Mouse (Mus musculus): ENCODE data around the gene Fam83d. TPM values are rescaled to one million over a fixed set of nuclear protein-coding genes. Genes with fewer than 3 reads are reported as not detected.

Fam83d gene
- polyA plus RNA-seq, 1 experiment from 2014 or later, result 4.0 TPM

GRCm38 (mm10) chr2:158816239-158816638, 48.3 kb downstream of the Fam83d start:
- no peaks in the 10 kb centered on the region for H3K9me3 ChIP-seq (ENCODE audit: control insufficient read depth, low read length)

GRCm38 (mm10) chr2:158817708-158818107, 49.8 kb downstream of the Fam83d start:
- no peak overlapping the region for H3K4me3 ChIP-seq (ENCODE audit: low read depth, low read length)
- H3K9me3 ChIP-seq (ENCODE audit: control insufficient read depth, low read length), result no peaks in the 10 kb centered on the region
- no peak for ATAC-seq (ENCODE audit: low read depth)
- no peaks in the 10 kb centered on the region for H3K27me3 ChIP-seq (ENCODE audit: control insufficient read depth, insufficient read depth, low read length)
- no peak overlapping the region for H3K27ac ChIP-seq (ENCODE audit: low read depth, low read length)
- no peaks in the 10 kb centered on the region for H3K4me1 ChIP-seq (ENCODE audit: control insufficient read depth, insufficient read depth, low read length)
- 85% methylated on average over 8 of the region's 8 CpGs for WGBS
- no peak overlapping the region for H3K4me2 ChIP-seq (ENCODE audit: low read depth, low read length)
- H3K9ac ChIP-seq (replicated peaks; ENCODE audit: low read depth, low read length), result no peak overlapping the region
- H3K36me3 ChIP-seq (ENCODE audit: control insufficient read depth, insufficient read depth, low read length), result no peaks in the 10 kb centered on the region

More at GRCm38 (mm10) chr2:158816239-158816638, 48.3 kb downstream of the Fam83d start:
- Histone ChIP-seq H3K27me3 (ENCODE audit: control insufficient read depth, insufficient read depth, low read length) (no peaks in the 10 kb centered on the region), H3K4me2 (ENCODE audit: low read depth, low read length) (no peak overlapping the region), H3K4me3 (ENCODE audit: low read depth, low read length) (no peak overlapping the region), H3K27ac (ENCODE audit: low read depth, low read length) (no peak overlapping the region), H3K9ac (replicated peaks; ENCODE audit: low read depth, low read length) (no peak overlapping the region), H3K4me1 (ENCODE audit: control insufficient read depth, insufficient read depth, low read length) (no peaks in the 10 kb centered on the region), H3K36me3 (ENCODE audit: control insufficient read depth, insufficient read depth, low read length) (no peaks in the 10 kb centered on the region)
- ATAC-seq (ENCODE audit: low read depth), result no peak
- WGBS, result 93% methylated on average over 4 of the region's 4 CpGs

GRCm38 (mm10) chr2:158828124-158828523, 60.2 kb downstream of the Fam83d start:
- no peak for ATAC-seq (ENCODE audit: low read depth)
- WGBS, result 95% methylated on average over 2 of the region's 2 CpGs

GRCm38 (mm10) chr2:158829746-158830145, 61.9 kb downstream of the Fam83d start:
- ATAC-seq (ENCODE audit: low read depth), result no peak
- no peaks in the 10 kb centered on the region for H3K27me3 ChIP-seq (ENCODE audit: control insufficient read depth, insufficient read depth, low read length)
- no peak overlapping the region for H3K27ac ChIP-seq (ENCODE audit: low read depth, low read length)
- no peak overlapping the region for H3K9ac ChIP-seq (replicated peaks; ENCODE audit: low read depth, low read length)
- H3K9me3 ChIP-seq (ENCODE audit: control insufficient read depth, low read length), result no peaks in the 10 kb centered on the region
- H3K36me3 ChIP-seq (ENCODE audit: control insufficient read depth, insufficient read depth, low read length), result peaks cover 8% of the 10 kb centered on the region
- no peak overlapping the region for H3K4me2 ChIP-seq (ENCODE audit: low read depth, low read length)
- H3K4me1 ChIP-seq (ENCODE audit: control insufficient read depth, insufficient read depth, low read length), result no peaks in the 10 kb centered on the region
- H3K4me3 ChIP-seq (ENCODE audit: low read depth, low read length), result no peak overlapping the region
- WGBS, result 77% methylated on average over 6 of the region's 6 CpGs

More at GRCm38 (mm10) chr2:158828124-158828523, 60.2 kb downstream of the Fam83d start:
- Histone ChIP-seq H3K4me3 (ENCODE audit: low read depth, low read length) (no peak overlapping the region), H3K4me1 (ENCODE audit: control insufficient read depth, insufficient read depth, low read length) (no peaks in the 10 kb centered on the region), H3K36me3 (ENCODE audit: control insufficient read depth, insufficient read depth, low read length) (peaks cover 8% of the 10 kb centered on the region), H3K9ac (replicated peaks; ENCODE audit: low read depth, low read length) (no peak overlapping the region), H3K9me3 (ENCODE audit: control insufficient read depth, low read length) (no peaks in the 10 kb centered on the region), H3K27me3 (ENCODE audit: control insufficient read depth, insufficient read depth, low read length) (no peaks in the 10 kb centered on the region), H3K4me2 (ENCODE audit: low read depth, low read length) (no peak overlapping the region), H3K27ac (ENCODE audit: low read depth, low read length) (no peak overlapping the region)

- H3K36me3 ChIP-seq (ENCODE audit: control insufficient read depth, insufficient read depth, low read length), result peaks cover 25% of the 10 kb centered on the region
- no peak overlapping the region for H3K4me2 ChIP-seq (ENCODE audit: low read depth, low read length)
- no peaks in the 10 kb centered on the region for H3K4me1 ChIP-seq (ENCODE audit: control insufficient read depth, insufficient read depth, low read length)
- no peaks in the 10 kb centered on the region for H3K9me3 ChIP-seq (ENCODE audit: control insufficient read depth, low read length)
- WGBS, result 68% methylated on average over 5 of the region's 5 CpGs
- H3K4me3 ChIP-seq (ENCODE audit: low read depth, low read length), result no peak overlapping the region
- H3K27ac ChIP-seq (ENCODE audit: low read depth, low read length), result no peak overlapping the region
- no peak overlapping the region for H3K9ac ChIP-seq (replicated peaks; ENCODE audit: low read depth, low read length)
- no peak for ATAC-seq (ENCODE audit: low read depth)
- H3K27me3 ChIP-seq (ENCODE audit: control insufficient read depth, insufficient read depth, low read length), result no peaks in the 10 kb centered on the region
These were observed 65.3 kb downstream of the Fam83d start for GRCm38 (mm10) chr2:158833221-158833620.

- no peaks in the 10 kb centered on the region for H3K9me3 ChIP-seq (ENCODE audit: control insufficient read depth, low read length)
- no peak overlapping the region for H3K4me2 ChIP-seq (ENCODE audit: low read depth, low read length)
- H3K27ac ChIP-seq (ENCODE audit: low read depth, low read length), result no peak overlapping the region
- no peak for ATAC-seq (ENCODE audit: low read depth)
- H3K4me3 ChIP-seq (ENCODE audit: low read depth, low read length), result no peak overlapping the region
- no peak overlapping the region for H3K9ac ChIP-seq (replicated peaks; ENCODE audit: low read depth, low read length)
- H3K27me3 ChIP-seq (ENCODE audit: control insufficient read depth, insufficient read depth, low read length), result no peaks in the 10 kb centered on the region
- peaks cover 25% of the 10 kb centered on the region for H3K36me3 ChIP-seq (ENCODE audit: control insufficient read depth, insufficient read depth, low read length)
- no peaks in the 10 kb centered on the region for H3K4me1 ChIP-seq (ENCODE audit: control insufficient read depth, insufficient read depth, low read length)
- 74% methylated on average over 2 of the region's 2 CpGs for WGBS
These were observed 65.8 kb downstream of the Fam83d start for GRCm38 (mm10) chr2:158833645-158834044.

Small RNA genes lying within 50 kb of the gene (microRNA-seq; reads per million reads assigned to microRNA genes)
- not detected for gene Gm26141

Other genes with a start within 250 kb of the Fam83d start
- gene Slc32a1, start 157.3 kb upstream of the Fam83d start, polyA plus RNA-seq (2014; fragmentation: Nextera tagmentation; extraction: Ambion mirVana), result 9.2 and 10.7 TPM in 2 replicates
- gene Actr5, start 143.2 kb upstream of the Fam83d start, polyA plus RNA-seq (2014; fragmentation: Nextera tagmentation; extraction: Ambion mirVana), result 12.9 TPM in 2 replicates
- gene Ppp1r16b, start 102.7 kb upstream of the Fam83d start, polyA plus RNA-seq (2014; fragmentation: Nextera tagmentation; extraction: Ambion mirVana), result 18.2 and 28.1 TPM in 2 replicates
- gene Dhx35, start 26.7 kb downstream of the Fam83d start, polyA plus RNA-seq (2014; fragmentation: Nextera tagmentation; extraction: Ambion mirVana), result 14.5 TPM in 2 replicates